Mouse (Mus musculus) forebrain, embryonic 12.5 days (tissue): Measurements from ENCODE around the gene Rhox4g. TPM values are rescaled to one million over a fixed set of nuclear protein-coding genes. Genes with fewer than 3 reads are reported as not detected.
"Not testable (repeated sequence)": the region's sequence is repeated elsewhere in the genome, so short reads cannot be mapped to it uniquely, and the experiment has no call there.

Experiments used
- ATAC-seq: fragments of 200-750 bp; cut with Nextera tagmentation; 2 replicates; pipeline ENCODE4 v1.8.0; 2017; ENCODE audit warnings: moderate TSS enrichment; ENCODE audit not compliant: low FRiP score
- H3K27ac ChIP-seq: fragments of 300-500 bp; sonication (generic); 2 replicates; pipeline ENCODE4 v1.5.1; 2016; ENCODE audit warnings: mild to moderate bottlenecking
- H3K27me3 ChIP-seq: fragments of 300-500 bp; sonication (generic); 2 replicates; pipeline ENCODE4 v1.6.1; 2016; ENCODE audit warnings: mild to moderate bottlenecking
- H3K36me3 ChIP-seq: fragments of 300-500 bp; sonication (generic); replicated peaks from 2 replicates; pipeline ENCODE4 v1.6.1; 2016; ENCODE audit warnings: mild to moderate bottlenecking
- H3K4me1 ChIP-seq: fragments of 300-500 bp; sonication (generic); 2 replicates; pipeline ENCODE4 v1.6.1; 2016
- H3K4me2 ChIP-seq: fragments of 300-500 bp; sonication (generic); 2 replicates; pipeline ENCODE4 v1.6.1; 2016; ENCODE audit warnings: mild to moderate bottlenecking, moderate library complexity
- H3K4me3 ChIP-seq: fragments of 300-500 bp; sonication (generic); replicated peaks from 2 replicates; pipeline ENCODE4 v1.5.1; 2016; ENCODE audit warnings: mild to moderate bottlenecking
- H3K9ac ChIP-seq: fragments of 300-500 bp; sonication (generic); 2 replicates; pipeline ENCODE4 v1.6.1; 2016; ENCODE audit warnings: mild to moderate bottlenecking
- H3K9me3 ChIP-seq: fragments of 300-500 bp; sonication (generic); 2 replicates; pipeline ENCODE4 v1.6.1; 2016
- WGBS: fragments of 180-500 bp; shearing (Covaris S2); methylation state at CpG from one replicate; pipeline ENCODE4 v1.1.7; 2016; 5-methylcytosine and 5-hydroxymethylcytosine counted together
- polyA plus RNA-seq: library from polyadenylated mRNA; unstranded; fragments of >200 nt; fragmentation: Nextera tagmentation; extraction: Ambion mirVana; gene quantifications from 2 replicates; pipeline ENCODE4 v1.2.1, GENCODE M21; 2016

Rhox4g gene
- polyA plus RNA-seq, result not detected in 2 replicates

DNA sequence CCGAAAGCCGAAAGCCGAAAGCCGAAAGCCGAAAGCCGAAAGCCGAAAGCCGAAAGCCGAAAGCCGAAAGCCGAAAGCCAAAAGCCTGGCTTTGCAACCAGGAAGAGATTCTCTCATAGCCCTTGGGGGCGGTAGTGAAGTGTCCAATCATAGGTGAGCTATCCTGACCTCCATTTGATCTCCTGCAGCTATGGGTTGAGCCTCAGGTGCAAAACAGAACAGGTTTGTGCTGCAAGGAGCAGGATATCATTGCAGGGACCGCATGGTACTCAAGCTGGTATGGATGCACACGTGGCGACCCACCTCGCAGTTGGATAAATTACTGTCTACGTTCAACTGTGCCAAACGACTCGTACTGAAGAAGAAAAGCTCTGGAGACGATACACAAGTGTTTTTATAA is at the start of gene Rhox4g:
TSS of gene Rhox4g (minus strand) at position 101 of the 400 bp plus-strand sequence.
- not testable (repeated sequence) for H3K4me2 ChIP-seq, H3K4me1 ChIP-seq, ATAC-seq, H3K27ac ChIP-seq, H3K27me3 ChIP-seq, H3K4me3 ChIP-seq, H3K9me3 ChIP-seq, H3K36me3 ChIP-seq, H3K9ac ChIP-seq
- 90% methylated on average over 17 of the region's 20 CpGs for WGBS

DNA sequence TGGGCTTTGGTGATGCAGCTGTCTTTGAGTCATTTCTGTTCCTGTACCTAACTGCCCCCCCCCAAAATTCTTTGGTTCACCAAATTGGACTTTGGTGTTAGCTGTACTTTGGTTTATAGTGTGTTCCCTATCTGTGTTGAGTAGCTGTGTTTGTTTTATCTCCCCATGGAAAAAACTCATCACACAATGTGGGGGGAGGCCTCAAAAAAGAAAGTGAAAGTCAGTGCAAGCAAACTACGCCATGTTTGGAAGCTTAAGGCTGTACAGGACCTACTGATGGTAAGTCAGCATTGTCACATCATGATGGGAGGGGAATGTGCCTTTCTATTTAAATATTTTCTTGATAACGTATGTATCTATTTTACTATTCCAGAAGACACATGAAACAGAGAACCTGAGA is 41.1 kb upstream of the Rhox4g start:
- ATAC-seq, result no peak
- Histone ChIP-seq H3K4me2 (no peak overlapping the region), H3K27me3 (no peaks in the 10 kb centered on the region), H3K9me3 (no peaks in the 10 kb centered on the region), H3K36me3 (no peaks in the 10 kb centered on the region), H3K4me1 (no peaks in the 10 kb centered on the region), H3K4me3 (no peak overlapping the region), H3K27ac (no peak overlapping the region), H3K9ac (no peak overlapping the region)
- WGBS, result 89% methylated on average over 2 of the region's 2 CpGs

DNA sequence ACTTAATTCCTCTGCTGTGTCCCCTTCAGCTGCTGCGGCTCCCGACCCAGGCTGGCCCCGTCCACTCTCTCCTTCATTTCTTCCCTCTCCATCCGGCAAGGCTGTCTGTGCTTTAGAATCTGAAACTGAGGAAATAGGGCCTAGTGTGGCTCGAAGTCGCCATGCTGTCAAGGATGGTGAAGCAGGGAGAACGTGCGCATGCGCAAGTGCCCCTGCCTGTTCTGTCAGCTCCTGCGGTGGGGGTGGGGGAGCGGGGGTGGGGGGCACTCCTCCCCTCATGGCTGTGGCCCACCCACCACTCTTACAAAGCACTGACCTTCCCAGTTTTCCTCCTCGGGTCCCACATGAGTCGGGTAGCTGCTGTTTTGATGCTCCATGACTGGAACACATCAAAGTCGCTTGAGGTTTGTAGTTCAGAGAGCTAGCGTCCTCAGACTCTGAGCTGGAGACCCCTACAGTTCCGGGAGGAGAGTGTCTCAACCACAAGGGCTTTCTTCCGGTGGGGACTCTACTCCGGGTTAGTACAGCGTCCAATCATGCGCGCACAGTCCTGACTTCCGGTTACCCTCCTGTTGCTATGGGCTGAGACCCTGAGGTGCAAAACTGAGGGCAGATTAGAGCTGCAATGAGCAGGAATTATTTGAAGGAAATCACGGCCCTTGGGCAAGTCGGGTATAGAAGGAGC is 32.0 kb upstream of the Rhox4g start:
- Histone ChIP-seq H3K9me3 (no peaks in the 10 kb centered on the region), H3K27me3 (no peaks in the 10 kb centered on the region), H3K9ac (no peak overlapping the region), H3K27ac (no peak overlapping the region), H3K4me2 (no peak overlapping the region), H3K4me3 (no peak overlapping the region), H3K36me3 (no peaks in the 10 kb centered on the region), H3K4me1 (no peaks in the 10 kb centered on the region)
- WGBS, result 85% methylated on average over 24 of the region's 24 CpGs
- ATAC-seq, result no peak

DNA sequence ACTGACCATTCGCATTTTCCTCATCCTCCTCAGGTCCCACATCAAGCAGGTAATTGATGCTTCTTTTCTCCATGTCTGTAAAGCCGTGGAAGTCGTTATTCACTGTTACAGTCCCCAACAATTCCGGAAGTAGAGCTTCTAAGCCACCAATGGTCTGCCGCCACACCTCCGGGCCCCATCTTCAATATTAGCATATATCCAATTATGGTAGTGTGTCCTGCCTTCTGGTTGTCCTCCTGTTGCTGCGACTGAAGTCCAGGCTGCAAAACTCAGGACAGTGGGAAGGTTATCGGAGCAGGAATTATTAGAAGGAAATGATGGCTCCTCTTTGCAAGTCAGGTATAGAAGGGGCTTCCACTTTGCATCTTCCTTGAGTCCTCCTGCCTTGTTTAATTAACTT is 22.1 kb upstream of the Rhox4g start, which contains the start of gene Rhox2h:
TSS of gene Rhox2h (minus strand) at position 101 of the 400 bp plus-strand sequence.
- 89% methylated on average over 8 of the region's 8 CpGs for WGBS

DNA sequence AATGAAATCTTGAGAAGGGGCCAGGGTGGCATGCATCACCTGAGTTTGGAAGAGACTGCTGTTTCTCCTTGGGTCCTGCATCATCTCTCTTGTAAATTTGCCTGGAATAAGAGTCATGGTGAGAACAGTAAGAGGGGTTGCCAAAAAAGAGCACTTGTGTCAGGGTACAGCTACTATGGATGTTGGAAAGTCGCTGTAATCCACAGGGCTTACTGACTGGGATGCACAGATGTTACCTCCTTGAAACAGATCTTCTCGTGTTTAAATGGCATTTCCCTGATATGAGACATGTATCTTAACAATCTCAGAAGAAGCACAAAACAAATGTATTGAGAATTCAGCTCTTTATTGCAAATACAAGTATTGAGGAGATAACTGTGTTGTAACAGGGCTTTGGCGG is 17.5 kb upstream of the Rhox4g start, which contains the start of gene Rhox3h:
TSS of gene Rhox3h (minus strand) at position 101 of the 400 bp plus-strand sequence.
- ATAC-seq, H3K4me2 ChIP-seq, H3K36me3 ChIP-seq, H3K27ac ChIP-seq, H3K4me3 ChIP-seq, H3K9ac ChIP-seq, H3K9me3 ChIP-seq, H3K4me1 ChIP-seq, H3K27me3 ChIP-seq: not testable (repeated sequence)
- 87% methylated on average over 1 of the region's 3 CpGs for WGBS

More for the DNA sequence above, 22.1 kb upstream of the Rhox4g start, which contains the start of gene Rhox2h:
- not testable (repeated sequence) for H3K4me2 ChIP-seq, H3K4me1 ChIP-seq, H3K27me3 ChIP-seq, ATAC-seq, H3K36me3 ChIP-seq, H3K9me3 ChIP-seq, H3K27ac ChIP-seq, H3K9ac ChIP-seq, H3K4me3 ChIP-seq

DNA sequence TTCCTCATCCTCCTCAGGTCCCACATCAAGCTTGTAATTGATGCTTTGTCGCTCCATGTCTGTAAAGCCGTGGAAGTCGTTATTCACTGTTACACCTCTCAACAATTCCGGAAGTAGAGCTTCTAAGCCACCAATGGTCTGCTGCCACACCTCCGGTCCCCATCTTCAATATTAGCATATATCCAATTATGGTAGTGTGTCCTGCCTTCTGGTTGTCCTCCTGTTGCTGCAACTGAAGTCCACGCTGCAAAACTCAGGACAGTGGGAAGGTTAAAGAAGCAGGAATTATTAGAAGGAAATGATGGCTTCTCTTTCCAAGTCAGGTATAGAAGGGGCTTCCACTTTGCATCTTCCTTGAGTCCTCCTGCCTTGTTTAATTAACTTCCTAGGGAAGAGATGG is 7.8 kb downstream of the Rhox4g start, which contains the start of gene Rhox2g:
TSS of gene Rhox2g (minus strand) at position 101 of the 400 bp plus-strand sequence.
- not testable (repeated sequence) for H3K27me3 ChIP-seq, H3K4me1 ChIP-seq, H3K4me3 ChIP-seq, ATAC-seq, H3K27ac ChIP-seq, H3K9ac ChIP-seq, H3K4me2 ChIP-seq, H3K9me3 ChIP-seq, H3K36me3 ChIP-seq
- 94% methylated on average over 6 of the region's 6 CpGs for WGBS

DNA sequence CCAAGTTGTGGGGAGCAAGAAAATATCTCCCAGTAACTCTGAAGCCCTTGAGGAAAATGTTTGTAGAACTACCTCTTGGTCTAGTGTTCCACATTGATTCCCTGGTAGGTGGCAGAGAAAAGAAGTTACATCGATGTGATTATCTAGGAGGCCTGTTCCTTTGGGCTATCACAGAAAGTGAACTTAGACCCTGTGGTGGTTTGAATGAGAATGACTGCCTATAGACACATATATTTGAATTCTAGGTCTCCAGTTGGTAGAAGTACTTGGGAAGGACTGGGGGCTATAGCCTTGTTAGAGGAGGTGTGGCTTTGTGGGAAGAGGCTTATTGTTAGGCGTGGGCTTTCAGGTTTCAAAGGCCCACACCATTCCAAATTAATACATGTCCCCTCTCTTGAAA is 22.6 kb downstream of the Rhox4g start, which contains the start of gene Rhox3g:
TSS of gene Rhox3g (minus strand) at position 101 of the 400 bp plus-strand sequence.
- H3K36me3 ChIP-seq, H3K27ac ChIP-seq, H3K4me3 ChIP-seq, H3K4me2 ChIP-seq, H3K9me3 ChIP-seq, H3K27me3 ChIP-seq, H3K9ac ChIP-seq, ATAC-seq, H3K4me1 ChIP-seq: not testable (repeated sequence)
- WGBS, result 92% methylated on average over 2 of the region's 2 CpGs

DNA sequence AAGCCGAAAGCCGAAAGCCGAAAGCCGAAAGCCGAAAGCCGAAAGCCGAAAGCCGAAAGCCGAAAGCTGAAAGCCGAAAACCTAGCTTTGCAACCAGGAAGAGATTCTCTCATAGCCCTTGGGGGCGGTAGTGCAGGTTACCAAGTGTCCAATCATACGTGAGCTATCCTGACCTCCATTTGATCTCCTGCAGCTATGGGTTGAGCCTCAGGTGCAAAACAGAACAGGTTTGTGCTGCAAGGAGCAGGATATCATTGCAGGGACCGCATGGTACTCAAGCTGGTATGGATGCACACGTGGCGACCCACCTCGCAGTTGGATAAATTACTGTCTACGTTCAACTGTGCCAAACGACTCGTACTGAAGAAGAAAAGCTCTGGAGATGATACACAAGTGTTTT is 43.5 kb downstream of the Rhox4g start, which contains the start of gene Rhox4f:
TSS of gene Rhox4f (minus strand) at position 101 of the 400 bp plus-strand sequence.
- H3K4me3 ChIP-seq, H3K27me3 ChIP-seq, H3K4me1 ChIP-seq, H3K27ac ChIP-seq, H3K9ac ChIP-seq, ATAC-seq, H3K9me3 ChIP-seq, H3K36me3 ChIP-seq, H3K4me2 ChIP-seq: not testable (repeated sequence)
- WGBS, result 96% methylated on average over 16 of the region's 19 CpGs

Other genes starting within 250 kb of the Rhox4g start
- not detected in 2 replicates for gene Rhox2b, start 239.3 kb downstream of the Rhox4g start, polyA plus RNA-seq
- 0.24 and 0.27 TPM in 2 replicates for gene Rhox4b, start 218.8 kb downstream of the Rhox4g start, polyA plus RNA-seq
- gene Rhox2c, start 197.6 kb downstream of the Rhox4g start, polyA plus RNA-seq, result 0.54 and 0.70 TPM in 2 replicates
- not detected in 2 replicates for gene Rhox3c, start 192.7 kb downstream of the Rhox4g start, polyA plus RNA-seq
- gene Rhox4c, start 171.0 kb downstream of the Rhox4g start, polyA plus RNA-seq, result not detected in 2 replicates
- gene Rhox2d, start 157.9 kb downstream of the Rhox4g start, polyA plus RNA-seq, result not detected in 2 replicates
- not detected in 2 replicates for gene Rhox4d, start 137.0 kb downstream of the Rhox4g start, polyA plus RNA-seq
- gene Rhox2e, start 120.9 kb downstream of the Rhox4g start, polyA plus RNA-seq, result not detected in 2 replicates
- not detected in 2 replicates for gene Rhox3e, start 109.3 kb downstream of the Rhox4g start, polyA plus RNA-seq
- gene Rhox4e, start 93.9 kb downstream of the Rhox4g start, polyA plus RNA-seq, result not detected in 2 replicates
- gene Rhox2f, start 79.9 kb downstream of the Rhox4g start, polyA plus RNA-seq, result 0.41 TPM in 1 of 2 replicates, not detected in the other
- not detected in 2 replicates for gene Rhox3f, start 70.3 kb downstream of the Rhox4g start, polyA plus RNA-seq
- gene Rhox4f, start 43.6 kb downstream of the Rhox4g start, polyA plus RNA-seq, result not detected in 2 replicates
- gene Rhox3g, start 22.7 kb downstream of the Rhox4g start, polyA plus RNA-seq, result not detected in 2 replicates
- gene Rhox2g, start 7.9 kb downstream of the Rhox4g start, polyA plus RNA-seq, result not detected in 2 replicates
- gene Rhox3h, start 17.4 kb upstream of the Rhox4g start, polyA plus RNA-seq, result not detected in 2 replicates
- not detected in 2 replicates for gene Rhox2h, start 21.9 kb upstream of the Rhox4g start, polyA plus RNA-seq
- 0.45 and 0.88 TPM in 2 replicates for gene Rhox5, start 153.5 kb upstream of the Rhox4g start, polyA plus RNA-seq
- gene Rhox6, start 175.6 kb upstream of the Rhox4g start, polyA plus RNA-seq, result not detected in 2 replicates
- gene Rhox7a, start 180.4 kb upstream of the Rhox4g start, polyA plus RNA-seq, result not detected in 2 replicates
- gene Rhox8, start 227.6 kb upstream of the Rhox4g start, polyA plus RNA-seq, result 0.15 TPM in 1 of 2 replicates, not detected in the other
- gene Rhox7b, start 245.9 kb upstream of the Rhox4g start, polyA plus RNA-seq, result not detected in 2 replicates